Mouse (Mus musculus) liver, postnatal 0 days (tissue): ENCODE results near the gene Tmed6. TPM values are rescaled to one million over a fixed set of nuclear protein-coding genes. Genes with fewer than 3 reads are reported as not detected.

Experiments used
- ATAC-seq: fragments of 200-750 bp; cut with Nextera tagmentation; 2 replicates; pipeline ENCODE4 v1.8.0; 2017; ENCODE audit warnings: mild to moderate bottlenecking, moderate library complexity
- DNase-seq: peaks from one replicate; pipeline ENCODE4 v3.0.0-alpha.2; 2016
- H3K27ac ChIP-seq: fragments of 300-500 bp; sonication (generic); 2 replicates; pipeline ENCODE4 v1.5.1; 2014; ENCODE audit warnings: antibody characterized with exemption, moderate library complexity, mild to moderate bottlenecking, low read depth
- H3K27me3 ChIP-seq: fragments of 300-500 bp; sonication (generic); 2 replicates; pipeline ENCODE4 v1.6.1; 2014; ENCODE audit warnings: low read length, control low read depth, mixed read lengths; ENCODE audit not compliant: insufficient read depth
- H3K36me3 ChIP-seq: fragments of 300-500 bp; sonication (generic); replicated peaks from 2 replicates; pipeline ENCODE4 v1.6.1; 2014; ENCODE audit warnings: mild to moderate bottlenecking, control low read depth, low read length, moderate library complexity, mixed read lengths; ENCODE audit not compliant: insufficient read depth
- H3K4me1 ChIP-seq: fragments of 300-500 bp; sonication (generic); 2 replicates; pipeline ENCODE4 v1.6.1; 2014; ENCODE audit warnings: antibody characterized with exemption, mild to moderate bottlenecking, control low read depth; ENCODE audit not compliant: insufficient read depth
- H3K4me2 ChIP-seq: fragments of 300-500 bp; sonication (generic); 2 replicates; pipeline ENCODE4 v1.6.1; 2014; ENCODE audit warnings: low read depth, mild to moderate bottlenecking, low read length, moderate library complexity, mixed read lengths
- H3K4me3 ChIP-seq: fragments of 300-500 bp; sonication (generic); 2 replicates; pipeline ENCODE4 v1.5.1; 2014; ENCODE audit warnings: low read depth, low read length
- H3K9ac ChIP-seq: fragments of 300-500 bp; sonication (generic); replicated peaks from 2 replicates; pipeline ENCODE4 v1.6.1; 2014; ENCODE audit warnings: mild to moderate bottlenecking, moderate library complexity
- H3K9me3 ChIP-seq: fragments of 300-500 bp; sonication (generic); 2 replicates; pipeline ENCODE4 v1.6.1; 2016; ENCODE audit warnings: mild to moderate bottlenecking, control low read depth, low read length, mixed read lengths
- CTCF ChIP-seq: sonication (generic); IDR thresholded peaks from 2 replicates; pipeline ENCODE4 v1.5.1; 2016; ENCODE audit warnings: antibody characterized with exemption, low read depth
- EP300 ChIP-seq: IDR thresholded peaks from 2 replicates; pipeline ENCODE4 v1.6.1; 2016; ENCODE audit warnings: antibody characterized with exemption, low read depth, mild to moderate bottlenecking
- WGBS: fragments of 180-500 bp; shearing (Covaris S2); extraction: QIAGEN DNeasy Blood & Tissue Kit; methylation state at CpG from one replicate; pipeline ENCODE4 v1.1.7; 2014; ENCODE audit not compliant: insufficient replicate concordance; 5-methylcytosine and 5-hydroxymethylcytosine counted together
- polyA plus RNA-seq: library from polyadenylated mRNA; unstranded; fragments of >200 nt; fragmentation: Nextera tagmentation; extraction: Ambion mirVana; gene quantifications from 2 replicates; pipeline ENCODE4 v1.2.1, GENCODE M21; 2015

Gene Tmed6
- polyA plus RNA-seq, 1 experiment from 2014 or later = 0.92 TPM

DNA sequence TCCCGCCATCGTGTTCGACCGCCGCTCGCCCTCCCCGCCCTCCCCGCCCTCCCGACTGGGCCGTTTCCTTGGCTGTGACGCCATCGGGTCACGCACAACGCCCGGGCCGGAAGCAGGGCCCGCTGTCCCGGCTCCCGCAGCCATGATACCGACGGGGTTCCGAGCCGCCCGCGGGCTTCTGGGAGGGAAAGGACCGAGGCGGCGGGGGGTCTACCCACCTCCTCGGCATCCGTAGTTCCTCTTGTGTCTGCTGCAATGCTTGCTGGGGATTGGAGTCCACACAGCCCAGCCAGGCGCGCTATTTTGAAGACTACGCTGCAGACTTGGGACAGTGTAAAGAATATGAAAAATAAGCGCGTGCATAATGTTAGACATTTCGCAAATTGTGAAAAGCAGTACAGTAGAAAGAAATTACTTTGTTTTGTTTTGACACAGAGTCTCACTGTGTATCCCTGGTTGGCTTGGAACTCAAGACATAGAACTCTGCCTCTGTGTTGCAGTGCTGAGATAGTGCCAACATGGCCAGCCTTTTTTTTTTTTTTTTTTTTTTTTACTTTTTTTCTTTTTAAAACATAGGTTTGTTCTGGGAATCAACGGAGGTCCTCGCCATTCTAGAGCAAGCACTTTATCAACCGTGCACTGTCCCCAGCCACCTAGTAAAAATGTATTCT is 31.1 kb upstream of the Tmed6 start, which contains the start of gene Terf2:
Gene Terf2 (minus strand): TSS at position 182 of the 671 bp plus-strand sequence.
- TF ChIP-seq EP300 (no peak), CTCF (no peak)
- H3K9me3 ChIP-seq = no peaks in the 10 kb centered on the region
- peaks cover 13% of the 10 kb centered on the region; the same call in 1 of the 2 replicates for H3K36me3 ChIP-seq
- DNase-seq = peak; percentile 92
- peak; percentile 92 for ATAC-seq
- H3K9ac ChIP-seq = peak within 1 kb of the TSS; percentile 87
- H3K4me3 ChIP-seq = peak within 1 kb of the TSS; percentile 76
- peaks cover 13% of the 10 kb centered on the region for H3K4me1 ChIP-seq
- WGBS = 4% methylated on average over 33 of the region's 39 CpGs
- H3K4me2 ChIP-seq = peak within 1 kb of the TSS; percentile 76
- peak within 1 kb of the TSS; percentile 95 for H3K27ac ChIP-seq
- no peaks in the 10 kb centered on the region for H3K27me3 ChIP-seq

GRCm38 (mm10) chr8:107095717-107096365 is 30.4 kb upstream of the Tmed6 start:
- H3K9me3 ChIP-seq = no peaks in the 10 kb centered on the region
- H3K4me1 ChIP-seq = peaks cover 13% of the 10 kb centered on the region
- peaks cover 17% of the 10 kb centered on the region for H3K36me3 ChIP-seq
- WGBS = 2% methylated on average over 49 of the region's 53 CpGs
- DNase-seq (no peak), ATAC-seq (peak; percentile 30)
- peak overlapping the region; percentile 87 for H3K9ac ChIP-seq
- H3K4me3 ChIP-seq = peak overlapping the region; percentile 76
- no peaks in the 10 kb centered on the region for H3K27me3 ChIP-seq
- no peak for TF ChIP-seq EP300
- no peak for TF ChIP-seq CTCF
- peak overlapping the region; percentile 76 for H3K4me2 ChIP-seq
- peak overlapping the region; percentile 95 for H3K27ac ChIP-seq

DNA sequence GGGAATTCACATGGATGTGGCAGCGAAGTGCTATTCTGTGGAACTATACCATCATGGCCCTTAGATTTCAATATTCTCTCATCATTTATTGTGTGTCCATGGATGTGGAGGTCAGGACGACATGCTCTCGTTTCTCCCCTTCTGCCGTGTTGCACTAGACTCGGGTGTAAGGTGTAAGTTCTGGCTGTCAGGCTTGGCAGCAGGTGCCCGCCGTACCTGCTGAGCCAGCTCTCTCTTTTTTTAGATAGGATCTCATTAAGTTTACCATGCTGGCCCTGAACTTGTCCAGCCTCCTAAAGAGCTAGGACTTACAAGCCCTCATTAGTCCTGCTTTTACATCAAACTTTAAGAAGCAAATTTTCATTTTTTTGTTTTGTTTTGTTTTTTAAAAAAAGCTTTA is 25.1 kb upstream of the Tmed6 start:
- Histone ChIP-seq H3K4me3 (no peak overlapping the region), H3K4me1 (peaks cover 9% of the 10 kb centered on the region), H3K27ac (no peak overlapping the region), H3K36me3 (peaks cover 22% of the 10 kb centered on the region), H3K9ac (no peak overlapping the region), H3K9me3 (no peaks in the 10 kb centered on the region), H3K4me2 (no peak overlapping the region), H3K27me3 (no peaks in the 10 kb centered on the region)
- DNase-seq (no peak), ATAC-seq (no peak)
- WGBS = 94% methylated on average over 7 of the region's 7 CpGs
- no peak for TF ChIP-seq EP300
- no peak for TF ChIP-seq CTCF

- ATAC-seq = no peak
- no peaks in the 10 kb centered on the region for H3K4me1 ChIP-seq
- TF ChIP-seq EP300 = no peak
- no peak for TF ChIP-seq CTCF
- H3K27ac ChIP-seq = no peak overlapping the region
- no peaks in the 10 kb centered on the region for H3K9me3 ChIP-seq
- no peak overlapping the region for H3K9ac ChIP-seq
- 88% methylated on average over 5 of the region's 5 CpGs for WGBS
- peaks cover 23% of the 10 kb centered on the region for H3K36me3 ChIP-seq
- no peak overlapping the region for H3K4me3 ChIP-seq
- H3K27me3 ChIP-seq = no peaks in the 10 kb centered on the region
- no peak for DNase-seq
- H3K4me2 ChIP-seq = no peak overlapping the region
Observed at GRCm38 (mm10) chr8:107088526-107089063, 23.2 kb upstream of the Tmed6 start.

DNA sequence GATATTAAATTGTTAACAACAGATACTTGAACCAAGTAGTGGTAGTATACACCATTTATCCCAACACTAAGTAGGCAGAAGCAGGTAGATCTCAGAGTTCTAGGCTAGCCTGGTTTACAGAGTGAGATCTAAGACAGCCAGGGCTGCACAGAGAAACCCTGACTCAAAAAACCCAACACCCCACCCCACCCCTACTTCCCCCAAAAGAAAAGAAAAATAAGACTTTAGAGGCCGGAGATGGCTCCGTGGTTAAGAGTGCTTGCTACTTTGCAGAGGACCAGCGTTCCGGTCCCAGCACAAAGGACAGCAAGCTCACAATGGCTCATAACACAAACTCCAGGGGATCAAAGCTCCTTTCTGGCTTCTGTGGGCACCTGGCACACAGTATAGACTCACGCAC is 20.6 kb upstream of the Tmed6 start:
- Histone ChIP-seq H3K27me3 (no peaks in the 10 kb centered on the region), H3K4me3 (no peak overlapping the region), H3K9me3 (no peaks in the 10 kb centered on the region), H3K36me3 (peaks cover 24% of the 10 kb centered on the region), H3K4me2 (no peak overlapping the region), H3K9ac (no peak overlapping the region), H3K27ac (no peak overlapping the region), H3K4me1 (no peaks in the 10 kb centered on the region)
- ATAC-seq (no peak), DNase-seq (no peak)
- no peak for TF ChIP-seq CTCF
- no peak for TF ChIP-seq EP300
- WGBS = 92% methylated on average over 5 of the region's 5 CpGs

- Histone ChIP-seq H3K27me3 (no peaks in the 10 kb centered on the region), H3K9me3 (no peaks in the 10 kb centered on the region), H3K4me3 (no peak overlapping the region), H3K4me2 (no peak overlapping the region), H3K27ac (no peak overlapping the region), H3K9ac (no peak overlapping the region), H3K4me1 (no peaks in the 10 kb centered on the region), H3K36me3 (peaks cover 28% of the 10 kb centered on the region)
- ATAC-seq (no peak), DNase-seq (peak; percentile 34)
- WGBS = 94% methylated on average over 17 of the region's 17 CpGs
- no peak for TF ChIP-seq EP300
- peak; percentile 63 for TF ChIP-seq CTCF
Observed at GRCm38 (mm10) chr8:107085358-107085757, 19.9 kb upstream of the Tmed6 start.
